ENCODE assay signal across 21 mouse cellular contexts in the genomic region with DNA sequence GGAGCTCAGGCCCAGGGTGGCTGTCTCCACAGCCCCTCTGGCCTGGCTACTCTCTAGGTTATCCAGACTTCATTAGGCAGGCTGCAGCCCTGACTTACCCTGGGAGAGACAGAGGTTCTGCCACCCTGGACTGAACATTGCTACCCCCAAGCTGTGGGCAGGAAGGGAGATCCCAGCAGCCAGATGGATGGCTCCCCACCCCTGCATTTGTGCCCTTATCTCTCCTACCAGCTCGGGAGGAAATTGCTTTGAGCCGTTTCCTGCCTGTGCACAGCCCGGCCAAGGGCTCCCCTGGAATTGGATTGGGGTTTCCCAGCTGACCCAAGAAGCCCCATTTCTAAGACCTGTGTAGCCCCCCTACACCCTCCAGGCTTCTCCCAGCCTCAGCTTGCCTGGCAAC. TPM values are rescaled to one million over a fixed set of nuclear protein-coding genes. Genes with fewer than 3 reads are reported as not detected.
DNase-seq lines count a peak whose midpoint lies in the region; ATAC-seq and TF ChIP-seq lines count a peak whose summit lies in the region.
"Had no signal": no experiment of that assay in that cellular context is flagged by ENCODE, and none has a peak within 500 bp of the region (broad histone marks: within the 10 kb centered on the region; RNA-seq: fewer than 3 reads in every experiment).

No protein-coding gene starts in this region.

- H3K4me1 ChIP-seq in heart, embryonic 12.5 days (replicated peaks) = peaks cover 66% of the 10 kb centered on the region
- no peaks in the 10 kb centered on the region for H3K4me1 ChIP-seq in liver, postnatal 0 days (ENCODE audit: insufficient read depth)
- H3K4me1 ChIP-seq in liver, embryonic 11.5 days (replicated peaks; ENCODE audit: control insufficient read depth, insufficient read depth, low read length) = peaks cover 9% of the 10 kb centered on the region
- peaks cover 18% of the 10 kb centered on the region for H3K4me1 ChIP-seq in neural tube, embryonic 15.5 days
- H3K4me1 ChIP-seq: limb, embryonic 12.5 days; lung, embryonic 15.5 days; stomach, embryonic 15.5 days had no signal

- 2% methylated on average over 3 of the region's 3 CpGs for WGBS in heart, embryonic 12.5 days
- 21% methylated on average over 3 of the region's 3 CpGs for whole genome bisulfite sequencing in liver, postnatal 0 days (ENCODE audit: insufficient replicate concordance)
- WGBS in liver, embryonic 11.5 days = 9% methylated on average over 3 of the region's 3 CpGs
- WGBS in neural tube, embryonic 15.5 days = 71% methylated on average over 3 of the region's 3 CpGs

- intact Hi-C loops in heart, postnatal 14 days (cut with DNase I) = no loop called here

- no peak for TF ChIP-seq CTCF in liver, postnatal 0 days (IDR thresholded peaks at IDR 0.05; ENCODE audit: low read depth)

- H3K4me3 ChIP-seq in heart, embryonic 12.5 days = no peak overlapping the region
- no peak overlapping the region for H3K4me3 ChIP-seq in liver, postnatal 0 days (ENCODE audit: low read depth, low read length)
- H3K4me3 ChIP-seq in liver, embryonic 11.5 days (ENCODE audit: low read depth, low read length) = no peak overlapping the region
- H3K4me3 ChIP-seq in neural tube, embryonic 15.5 days (replicated peaks) = no peak overlapping the region
- H3K4me3 ChIP-seq: erythroblast, embryonic 14.5 days; limb, embryonic 12.5 days; lung, embryonic 15.5 days; stomach, embryonic 15.5 days had no signal

- ATAC-seq in heart, embryonic 12.5 days (ENCODE audit: insufficient number of reproducible peaks, low FRiP score) = no peak
- ATAC-seq in liver, postnatal 0 days = no peak
- no peak for ATAC-seq in liver, embryonic 11.5 days (replicated peaks; ENCODE audit: low FRiP score)
- ATAC-seq in neural tube, embryonic 15.5 days (ENCODE audit: low FRiP score) = no peak
- ATAC-seq: forebrain, embryonic 14.5 days had no signal

- peak overlapping the region; percentile 42 for H3K4me2 ChIP-seq in heart, embryonic 12.5 days
- no peak overlapping the region for H3K4me2 ChIP-seq in liver, postnatal 0 days (ENCODE audit: low read depth, low read length)
- peak overlapping the region; percentile 24 for H3K4me2 ChIP-seq in liver, embryonic 11.5 days
- H3K4me2 ChIP-seq in neural tube, embryonic 15.5 days = no peak overlapping the region
- H3K4me2 ChIP-seq: limb, embryonic 12.5 days; lung, embryonic 15.5 days; stomach, embryonic 15.5 days had no signal

- TF ChIP-seq EP300 in liver, postnatal 0 days (IDR thresholded peaks at IDR 0.05; ENCODE audit: low read depth) = no peak

- peak overlapping the region; percentile 44 for H3K9ac ChIP-seq in heart, embryonic 12.5 days
- no peak overlapping the region for H3K9ac ChIP-seq in liver, postnatal 0 days (replicated peaks)
- H3K9ac ChIP-seq in liver, embryonic 11.5 days (ENCODE audit: low read depth, low read length) = no peak overlapping the region
- H3K9ac ChIP-seq in neural tube, embryonic 15.5 days (replicated peaks) = no peak overlapping the region
- H3K9ac ChIP-seq: limb, embryonic 12.5 days; lung, embryonic 15.5 days; stomach, embryonic 15.5 days had no signal

- DNase-seq in heart, postnatal 14 days = no peak
- peak; percentile 13 for DNase-seq in liver
- DNase-seq in liver, postnatal 0 days = no peak
- no peak for DNase-seq in liver, embryonic 11.5 days (ENCODE audit: low spot score)
- peak; percentile 51 for DNase-seq in lung, postnatal 25 days (ENCODE audit: low spot score)
- DNase-seq in cerebellum, postnatal 14 days = no peak
- DNase-seq: adrenal gland, postnatal 10 days; B cell, adult 2 months; cerebellum, adult 11 months; cerebellum, postnatal 36 days; gastrocnemius, postnatal 36 days; kidney, adult 2 months; kidney, postnatal 14 days; spleen, adult 18-20 months had no signal

- no peaks in the 10 kb centered on the region for H3K9me3 ChIP-seq in heart, embryonic 12.5 days (replicated peaks)
- H3K9me3 ChIP-seq in liver, postnatal 0 days (ENCODE audit: low read length) = no peaks in the 10 kb centered on the region
- H3K9me3 ChIP-seq in liver, embryonic 11.5 days (ENCODE audit: control insufficient read depth, low read length) = no peaks in the 10 kb centered on the region
- H3K9me3 ChIP-seq in neural tube, embryonic 15.5 days (replicated peaks) = no peaks in the 10 kb centered on the region
- H3K9me3 ChIP-seq: limb, embryonic 12.5 days; lung, embryonic 15.5 days; stomach, embryonic 15.5 days had no signal

- peak overlapping the region; percentile 76 for H3K27ac ChIP-seq in heart, embryonic 12.5 days (ENCODE audit: poor library complexity, severe bottlenecking)
- H3K27ac ChIP-seq in liver, postnatal 0 days (ENCODE audit: low read depth) = no peak overlapping the region
- no peak overlapping the region for H3K27ac ChIP-seq in liver, embryonic 11.5 days (ENCODE audit: low read depth, low read length)
- no peak overlapping the region for H3K27ac ChIP-seq in neural tube, embryonic 15.5 days (replicated peaks)
- H3K27ac ChIP-seq: limb, embryonic 12.5 days; lung, embryonic 15.5 days; stomach, embryonic 15.5 days had no signal

- peaks cover 8% of the 10 kb centered on the region for H3K36me3 ChIP-seq in heart, embryonic 12.5 days
- H3K36me3 ChIP-seq in liver, postnatal 0 days (replicated peaks; ENCODE audit: insufficient read depth, low read length) = no peaks in the 10 kb centered on the region
- no peaks in the 10 kb centered on the region for H3K36me3 ChIP-seq in liver, embryonic 11.5 days (ENCODE audit: control insufficient read depth, insufficient read depth, low read length)
- peaks cover 11% of the 10 kb centered on the region; the same call in 1 of the 2 replicates for H3K36me3 ChIP-seq in neural tube, embryonic 15.5 days
- H3K36me3 ChIP-seq: limb, embryonic 12.5 days; lung, embryonic 15.5 days; stomach, embryonic 15.5 days had no signal

- no peaks in the 10 kb centered on the region for H3K27me3 ChIP-seq in heart, embryonic 12.5 days (replicated peaks)
- no peaks in the 10 kb centered on the region for H3K27me3 ChIP-seq in liver, postnatal 0 days (ENCODE audit: insufficient read depth, low read length)
- no peaks in the 10 kb centered on the region for H3K27me3 ChIP-seq in liver, embryonic 11.5 days (replicated peaks; ENCODE audit: control insufficient read depth, insufficient read depth, low read length)
- H3K27me3 ChIP-seq in neural tube, embryonic 15.5 days (replicated peaks) = no peaks in the 10 kb centered on the region
- H3K27me3 ChIP-seq: limb, embryonic 12.5 days; lung, embryonic 15.5 days; stomach, embryonic 15.5 days had no signal

RNA-seq across cellular contexts. Expression of gene Hcn4, which starts 23.8 kb away (rescaled TPM):
- polyA plus RNA-seq in heart, embryonic 12.5 days (2016; fragmentation: Nextera tagmentation; extraction: Ambion mirVana) = 2.3 and 2.5 TPM in 2 replicates
- total RNA-seq in heart, postnatal 14 days (2021) = 1 to 10 TPM; 4.6 to 6.9 TPM
- not detected in 2 replicates for polyA plus RNA-seq in liver, postnatal 0 days (2015; fragmentation: Nextera tagmentation; extraction: Ambion mirVana)
- polyA plus RNA-seq in liver, embryonic 11.5 days (2014; fragmentation: Nextera tagmentation; extraction: Ambion mirVana) = 0.39 and 0.40 TPM in 2 replicates
- 2.9 and 4.0 TPM in 2 replicates for polyA plus RNA-seq in neural tube, embryonic 15.5 days (2015; fragmentation: Nextera tagmentation; extraction: Ambion mirVana)
- polyA plus RNA-seq: erythroblast, embryonic 14.5 days had no signal

Comparison
In these comparisons a context has a peak if more than half of its experiments do, and no peak if none do; other contexts are left out.
1. H3K4me2 ChIP-seq: peak in heart, embryonic 12.5 days (single experiment) and liver, embryonic 11.5 days (single experiment); none in liver, postnatal 0 days (single experiment) and neural tube, embryonic 15.5 days (single experiment).
2. DNase-seq: peak in liver (single experiment) and lung, postnatal 25 days (single experiment); none in heart, postnatal 14 days (0 of 2), liver, postnatal 0 days (single experiment), liver, embryonic 11.5 days (single experiment) and cerebellum, postnatal 14 days (0 of 2).